Mouse (Mus musculus) hindbrain, postnatal 0 days (tissue): Measurements from ENCODE around the gene Lhx6. TPM values are rescaled to one million over a fixed set of nuclear protein-coding genes. Genes with fewer than 3 reads are reported as not detected.

Source experiments
- ATAC-seq: fragments of 200-750 bp; cut with Nextera tagmentation; 2 replicates; pipeline ENCODE4 v1.8.0; 2017; ENCODE audit warnings: mild to moderate bottlenecking, moderate TSS enrichment, moderate library complexity
- DNase-seq: peaks from one replicate; pipeline ENCODE4 v3.0.0-alpha.2; 2015; ENCODE audit warnings: low spot score
- H3K27ac ChIP-seq: fragments of 300-500 bp; sonication (generic); 2 replicates; pipeline ENCODE4 v1.5.1; 2014; ENCODE audit warnings: mild to moderate bottlenecking
- H3K27me3 ChIP-seq: fragments of 300-500 bp; sonication (generic); 2 replicates; pipeline ENCODE4 v1.6.1; 2014; ENCODE audit warnings: low read length, mixed read lengths; ENCODE audit not compliant: insufficient read depth
- H3K36me3 ChIP-seq: fragments of 300-500 bp; sonication (generic); 2 replicates; pipeline ENCODE4 v1.6.1; 2014; ENCODE audit warnings: low read length, mixed read lengths; ENCODE audit not compliant: insufficient read depth
- H3K4me1 ChIP-seq: fragments of 300-500 bp; sonication (generic); 2 replicates; pipeline ENCODE4 v1.6.1; 2014; ENCODE audit warnings: antibody characterized with exemption, low read length, mixed read lengths; ENCODE audit not compliant: insufficient read depth
- H3K4me2 ChIP-seq: fragments of 300-500 bp; sonication (generic); 2 replicates; pipeline ENCODE4 v1.6.1; 2014; ENCODE audit warnings: low read depth, mild to moderate bottlenecking, low read length, moderate library complexity, mixed read lengths
- H3K4me3 ChIP-seq: fragments of 300-500 bp; sonication (generic); 2 replicates; pipeline ENCODE4 v1.5.1; 2014; ENCODE audit warnings: low read length
- H3K9ac ChIP-seq: fragments of 300-500 bp; sonication (generic); replicated peaks from 2 replicates; pipeline ENCODE4 v1.6.1; 2014; ENCODE audit warnings: mild to moderate bottlenecking, low read length, moderate library complexity, mixed read lengths
- H3K9me3 ChIP-seq: fragments of 300-500 bp; sonication (generic); 2 replicates; pipeline ENCODE4 v1.6.1; 2016; ENCODE audit warnings: low read length, mixed read lengths
- CTCF ChIP-seq: IDR thresholded peaks from 2 replicates; pipeline ENCODE4 v1.5.1; 2016; ENCODE audit warnings: antibody characterized with exemption, control low read depth, low read depth
- WGBS: fragments of 180-500 bp; shearing (Covaris S2); extraction: QIAGEN DNeasy Blood & Tissue Kit; methylation state at CpG from one replicate; pipeline ENCODE4 v1.1.7; 2014; 5-methylcytosine and 5-hydroxymethylcytosine counted together
- polyA plus RNA-seq: library from polyadenylated mRNA; unstranded; fragments of >200 nt; fragmentation: Nextera tagmentation; extraction: Ambion mirVana; gene quantifications from 2 replicates; pipeline ENCODE4 v1.2.1, GENCODE M21; 2015
- total RNA-seq: library from RNA; depleted of rRNA; stranded (reverse); fragments of >200 nt; gene quantifications from 2 replicates; pipeline ENCODE4 v1.2.3, GENCODE M21; 2014

Gene Lhx6
- total and polyA plus RNA-seq, 2 experiments from 2014 or later, result 0.36 to 3.4 TPM

GRCm38 (mm10) chr2:36103555-36104367, 1.4 kb downstream of the Lhx6 start:
- ATAC-seq, result no peak
- H3K9me3 ChIP-seq, result no peaks in the 10 kb centered on the region
- no peak for TF ChIP-seq CTCF
- peaks cover 82% of the 10 kb centered on the region for H3K27me3 ChIP-seq
- DNase-seq, result no peak
- peaks cover 6% of the 10 kb centered on the region; the same call in 1 of the 2 replicates for H3K4me1 ChIP-seq
- H3K9ac ChIP-seq, result no peak overlapping the region
- H3K4me2 ChIP-seq, result peak overlapping the region; percentile 53
- H3K36me3 ChIP-seq, result no peaks in the 10 kb centered on the region
- under 1% methylated on average over 38 of the region's 38 CpGs for WGBS
- H3K27ac ChIP-seq, result no peak overlapping the region
- peak overlapping the region; percentile 33 for H3K4me3 ChIP-seq

GRCm38 (mm10) chr2:36103069-36103554, 2.1 kb downstream of the Lhx6 start:
- H3K9ac ChIP-seq, result no peak overlapping the region
- H3K27me3 ChIP-seq, result peaks cover 88% of the 10 kb centered on the region
- H3K4me2 ChIP-seq, result peak overlapping the region; percentile 53
- H3K27ac ChIP-seq, result no peak overlapping the region
- H3K36me3 ChIP-seq, result no peaks in the 10 kb centered on the region
- DNase-seq (no peak), ATAC-seq (no peak)
- H3K9me3 ChIP-seq, result no peaks in the 10 kb centered on the region
- peaks cover 6% of the 10 kb centered on the region; the same call in 1 of the 2 replicates for H3K4me1 ChIP-seq
- peak overlapping the region; percentile 21 for H3K4me3 ChIP-seq
- TF ChIP-seq CTCF, result no peak
- WGBS, result 2% methylated on average over 21 of the region's 21 CpGs

- TF ChIP-seq CTCF, result no peak
- Histone ChIP-seq H3K9ac (no peak overlapping the region), H3K36me3 (no peaks in the 10 kb centered on the region), H3K27ac (no peak overlapping the region), H3K27me3 (peaks cover 89% of the 10 kb centered on the region), H3K4me2 (peak overlapping the region; percentile 53; the same call in 1 of the 2 replicates), H3K4me3 (peak overlapping the region; percentile 21), H3K4me1 (peaks cover 6% of the 10 kb centered on the region; the same call in 1 of the 2 replicates), H3K9me3 (no peaks in the 10 kb centered on the region)
- WGBS, result 2% methylated on average over 21 of the region's 21 CpGs
- no peak for DNase-seq
- peak; percentile 30; the same call in 1 of the 2 replicates for ATAC-seq
Measured at GRCm38 (mm10) chr2:36102559-36102946, 2.7 kb downstream of the Lhx6 start.

GRCm38 (mm10) chr2:36101866-36102558, 3.2 kb downstream of the Lhx6 start:
- Histone ChIP-seq H3K4me2 (peak overlapping the region; percentile 53; the same call in 1 of the 2 replicates), H3K9me3 (no peaks in the 10 kb centered on the region), H3K36me3 (no peaks in the 10 kb centered on the region), H3K9ac (no peak overlapping the region), H3K4me1 (peaks cover 6% of the 10 kb centered on the region; the same call in 1 of the 2 replicates), H3K4me3 (peak overlapping the region; percentile 21; the same call in 1 of the 2 replicates), H3K27ac (no peak overlapping the region), H3K27me3 (peaks cover 91% of the 10 kb centered on the region)
- 4% methylated on average over 28 of the region's 28 CpGs for WGBS
- ATAC-seq (no peak), DNase-seq (no peak)
- no peak for TF ChIP-seq CTCF

GRCm38 (mm10) chr2:36099739-36100138, 5.5 kb downstream of the Lhx6 start:
- H3K9ac ChIP-seq, result no peak overlapping the region
- 7% methylated on average over 6 of the region's 6 CpGs for WGBS
- peaks cover 93% of the 10 kb centered on the region for H3K27me3 ChIP-seq
- no peaks in the 10 kb centered on the region for H3K9me3 ChIP-seq
- H3K4me3 ChIP-seq, result no peak overlapping the region
- H3K27ac ChIP-seq, result no peak overlapping the region
- no peak for TF ChIP-seq CTCF
- H3K36me3 ChIP-seq, result no peaks in the 10 kb centered on the region
- H3K4me1 ChIP-seq, result peaks cover 4% of the 10 kb centered on the region; the same call in 1 of the 2 replicates
- DNase-seq (no peak), ATAC-seq (no peak)
- no peak overlapping the region for H3K4me2 ChIP-seq

GRCm38 (mm10) chr2:36098021-36098420, 7.2 kb downstream of the Lhx6 start:
- no peak for TF ChIP-seq CTCF
- no peak overlapping the region for H3K9ac ChIP-seq
- H3K36me3 ChIP-seq, result no peaks in the 10 kb centered on the region
- H3K27ac ChIP-seq, result no peak overlapping the region
- H3K9me3 ChIP-seq, result no peaks in the 10 kb centered on the region
- no peak overlapping the region for H3K4me3 ChIP-seq
- peaks cover 92% of the 10 kb centered on the region for H3K27me3 ChIP-seq
- DNase-seq (no peak), ATAC-seq (no peak)
- WGBS, result 7% methylated on average over 5 of the region's 5 CpGs
- H3K4me2 ChIP-seq, result no peak overlapping the region
- no peaks in the 10 kb centered on the region; the same call in 1 of the 2 replicates for H3K4me1 ChIP-seq
